Mouse (Mus musculus): ENCODE measurements around the gene Kcnh7.

- TF ChIP-seq CTCF (IDR thresholded peaks at IDR 0.05; ENCODE audit: low read depth, low read length) (no peak), POLR2A (IDR thresholded peaks at IDR 0.05; ENCODE audit: borderline replicate concordance, low read depth, low read length) (no peak)
These were observed 502.4 kb downstream of the Kcnh7 start for GRCm38 (mm10) chr2:62681667-62682066.

All from bone marrow macrophage, adult 2 months (primary cell).